Mouse (Mus musculus) lung, adult 2 months (tissue): ENCODE results near the gene Tex29. TPM values are rescaled to one million over a fixed set of nuclear protein-coding genes. Genes with fewer than 3 reads are reported as not detected.

Source experiments
- DNase-seq: peaks from one replicate; pipeline ENCODE4 v3.0.0; 2022
- H3K4me1 ChIP-seq: fragments of 200-500 bp; 2 replicates; pipeline ENCODE4 v1.6.1; 2011; ENCODE audit warnings: low read length; ENCODE audit not compliant: control insufficient read depth, insufficient read depth
- H3K4me3 ChIP-seq: fragments of 200-500 bp; replicated peaks from 2 replicates; pipeline ENCODE3; 2011; ENCODE audit warnings: low read depth, mild to moderate bottlenecking, control low read depth, low read length; ENCODE audit errors: extremely low read depth
- CTCF ChIP-seq: fragments of 200-500 bp; IDR thresholded peaks from 2 replicates; pipeline ENCODE4 v1.5.1; 2011; ENCODE audit warnings: mild to moderate bottlenecking, low read length, control low read depth; ENCODE audit not compliant: insufficient read depth
- POLR2A ChIP-seq: fragments of 200-500 bp; IDR thresholded peaks from 2 replicates; pipeline ENCODE4 v1.6.1; 2011; ENCODE audit warnings: low read depth, mild to moderate bottlenecking, control low read depth, low read length, borderline replicate concordance; ENCODE audit errors: extremely low read depth
- WGBS: fragments of 180-500 bp; shearing (Covaris S2); methylation state at CpG from one replicate; pipeline ENCODE4 v1.1.7; 2018; 5-methylcytosine and 5-hydroxymethylcytosine counted together
- polyA plus RNA-seq: library from polyadenylated mRNA; depleted of rRNA; stranded (reverse); fragments of >200 nt; gene quantifications from 2 replicates; pipeline ENCODE4 v1.2.3, GENCODE M21; 2012

The Tex29 gene
- polyA plus RNA-seq, 1 experiment: not detected

DNA sequence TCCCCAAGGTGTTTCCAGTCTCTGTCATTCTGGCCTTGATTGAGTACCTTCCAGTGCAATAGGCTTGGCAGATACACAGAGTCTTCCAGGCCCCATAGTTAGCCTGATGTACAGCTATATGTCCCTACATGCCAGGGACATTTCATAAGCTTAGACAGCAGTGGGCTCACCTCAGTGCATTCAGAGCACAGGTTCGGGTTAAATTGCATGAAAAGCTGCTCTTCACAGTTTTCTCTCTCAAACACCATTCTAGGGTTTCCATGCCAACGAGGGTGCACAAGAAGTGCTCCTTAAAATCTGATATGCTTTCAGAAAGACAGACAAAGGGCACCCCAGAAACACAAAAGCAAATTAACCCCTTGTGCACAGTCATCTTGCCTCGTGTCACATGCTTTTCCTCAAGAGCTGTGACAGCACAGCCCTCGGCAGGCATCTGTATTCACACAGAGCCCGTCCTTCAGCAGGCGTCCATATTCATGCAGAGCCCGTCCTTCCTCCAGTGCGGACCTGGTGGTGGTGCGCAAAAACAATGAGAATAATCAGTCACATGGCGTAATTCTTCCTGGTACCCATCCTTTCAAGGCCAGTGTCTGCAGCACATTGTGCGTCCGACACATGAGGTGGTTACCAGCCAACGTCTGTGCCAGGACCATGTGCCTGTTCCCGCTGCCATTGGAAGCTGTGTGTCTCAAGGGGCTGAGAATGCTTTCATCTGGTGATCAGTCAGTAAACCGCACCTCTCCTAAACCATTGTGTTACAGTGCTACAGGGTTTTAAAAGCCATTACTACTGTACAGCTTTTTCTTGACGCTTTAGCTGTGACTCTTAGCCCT lies 9.8 kb upstream of the Tex29 start:
- DNase-seq: no peak
- Histone ChIP-seq H3K4me1 (no peaks in the 10 kb centered on the region), H3K4me3 (no peak overlapping the region)
- 78% methylated on average over 16 of the region's 16 CpGs for WGBS
- TF ChIP-seq CTCF (no peak), POLR2A (no peak)

DNA sequence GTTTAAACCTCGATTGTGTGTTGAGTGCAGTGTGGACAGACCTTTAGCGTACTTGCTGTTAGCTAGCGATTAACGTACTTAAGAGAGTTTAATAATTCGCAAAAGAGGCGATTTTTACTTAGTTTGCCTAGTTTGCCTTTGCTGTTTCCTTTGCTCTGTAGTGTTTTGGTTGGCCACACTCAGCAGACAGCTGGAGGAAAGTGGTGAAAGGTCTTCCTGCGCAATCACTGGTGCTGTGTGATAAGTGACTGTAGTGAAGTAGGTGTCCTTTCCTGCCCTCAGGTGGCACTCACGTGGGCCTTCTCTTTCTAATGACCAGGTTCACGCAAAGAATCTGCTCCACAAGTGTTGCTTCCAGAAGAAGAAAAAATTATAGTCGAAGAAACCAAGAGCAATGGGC lies 9.1 kb upstream of the Tex29 start:
- 65% methylated on average over 10 of the region's 10 CpGs for WGBS
- H3K4me3 ChIP-seq: no peak overlapping the region
- DNase-seq: no peak
- H3K4me1 ChIP-seq: no peaks in the 10 kb centered on the region
- no peak for TF ChIP-seq CTCF
- TF ChIP-seq POLR2A: no peak

DNA sequence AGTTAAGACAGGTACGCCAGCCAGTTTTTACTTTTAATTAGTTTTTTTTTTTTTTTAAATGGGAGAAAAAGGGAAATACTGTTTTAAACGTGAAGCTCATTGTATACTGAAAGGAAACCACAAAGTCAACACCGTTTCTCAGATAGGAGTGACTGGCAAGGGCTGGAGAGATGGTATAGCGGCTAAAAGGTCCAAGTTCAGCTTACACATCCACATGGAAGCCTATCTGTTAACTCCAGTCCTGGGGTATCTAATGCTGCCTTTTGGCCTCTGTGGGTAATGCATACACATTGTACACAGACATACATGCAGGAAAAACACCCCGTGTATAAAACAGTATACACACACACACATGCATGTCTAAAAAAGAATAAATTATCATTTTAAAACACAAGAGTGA lies 8.3 kb upstream of the Tex29 start:
- H3K4me1 ChIP-seq: no peaks in the 10 kb centered on the region
- no peak overlapping the region for H3K4me3 ChIP-seq
- TF ChIP-seq CTCF (no peak), POLR2A (no peak)
- WGBS: 56% methylated on average over 5 of the region's 5 CpGs
- no peak for DNase-seq

DNA sequence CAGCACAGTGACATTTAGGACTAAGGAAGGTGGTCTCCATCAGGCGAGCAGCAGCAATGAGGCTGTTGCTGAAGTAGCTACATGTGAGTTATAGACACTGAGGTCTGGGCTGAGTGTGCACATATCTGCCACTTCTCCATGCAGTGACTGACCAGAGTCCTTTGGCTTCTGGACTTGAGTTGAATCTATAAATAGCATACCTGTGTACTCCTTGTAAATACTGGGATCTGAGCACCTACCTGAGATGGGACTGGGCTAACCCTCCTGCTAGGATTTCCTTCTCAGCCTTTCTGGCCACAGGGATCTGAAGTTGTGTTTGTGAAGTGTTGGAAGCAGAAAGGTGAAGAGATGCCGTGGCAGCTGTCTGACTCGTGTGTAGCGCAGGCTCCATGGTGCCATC lies 7.1 kb upstream of the Tex29 start:
- 88% methylated on average over 4 of the region's 4 CpGs for WGBS
- no peak overlapping the region for H3K4me3 ChIP-seq
- H3K4me1 ChIP-seq: no peaks in the 10 kb centered on the region
- no peak for TF ChIP-seq POLR2A
- TF ChIP-seq CTCF: no peak
- no peak for DNase-seq

DNA sequence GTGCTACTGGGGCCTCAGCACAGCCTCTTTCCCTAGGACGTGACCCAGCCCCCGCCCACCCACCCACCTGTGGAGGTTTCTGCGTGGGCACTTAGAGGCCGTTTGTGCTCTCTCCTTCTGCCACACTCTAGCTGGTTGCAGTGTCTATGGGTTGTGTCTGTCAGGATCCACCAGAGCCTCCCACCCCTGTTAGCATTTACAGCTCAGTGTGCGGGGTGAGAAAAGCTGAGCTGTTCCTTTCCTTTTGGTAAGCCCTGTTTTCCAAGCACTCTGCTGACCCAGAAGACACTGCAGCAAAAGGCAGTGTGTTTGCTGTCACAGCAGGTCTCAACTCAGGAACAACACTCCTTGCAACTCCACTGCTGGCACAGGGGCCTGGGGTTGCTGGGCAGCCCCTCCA lies 6.1 kb upstream of the Tex29 start:
- DNase-seq: no peak
- H3K4me1 ChIP-seq: no peaks in the 10 kb centered on the region
- TF ChIP-seq CTCF (no peak), POLR2A (no peak)
- WGBS: 82% methylated on average over 5 of the region's 5 CpGs
- no peak overlapping the region for H3K4me3 ChIP-seq

DNA sequence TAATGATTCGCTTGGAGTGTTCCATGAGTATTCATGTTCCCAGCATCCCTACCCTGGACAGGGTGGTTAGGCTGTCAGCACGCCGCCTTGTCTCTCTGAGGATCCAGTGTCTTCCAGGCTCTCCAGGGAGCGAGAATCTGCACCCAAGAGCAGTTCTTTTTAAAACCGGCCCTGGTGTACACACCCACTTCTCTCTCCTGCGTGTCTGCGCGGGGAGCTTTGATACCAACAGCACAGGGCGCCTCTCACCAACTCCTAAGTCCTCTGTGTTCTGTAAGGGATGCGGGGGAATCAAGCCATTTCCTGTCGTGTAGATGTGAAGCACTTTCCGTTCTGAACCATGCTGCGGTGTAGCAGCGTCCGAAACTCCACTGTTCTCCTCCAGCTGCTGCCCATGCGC lies 5.6 kb upstream of the Tex29 start:
- no peaks in the 10 kb centered on the region for H3K4me1 ChIP-seq

DNA sequence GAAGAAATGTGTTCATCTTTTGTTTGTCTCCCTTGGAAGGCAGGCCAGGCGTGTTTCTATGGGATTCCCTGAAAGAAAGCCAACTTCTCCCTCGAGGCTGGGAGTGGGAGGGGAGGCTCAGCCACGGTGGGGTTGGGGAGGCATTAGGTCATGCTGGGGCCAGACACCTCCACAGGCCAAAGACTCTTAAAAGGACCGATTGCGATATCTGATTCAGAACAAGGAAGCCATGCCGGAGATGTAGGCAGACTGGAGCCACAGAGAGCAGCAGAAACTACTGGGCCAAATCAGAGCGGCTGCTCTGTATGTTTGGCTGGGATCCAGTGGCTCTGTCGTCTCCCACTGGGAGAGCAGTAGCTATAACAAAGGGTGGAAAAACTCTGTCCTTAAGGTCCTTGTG lies 1.3 kb downstream of the Tex29 start:
- Histone ChIP-seq H3K4me3 (no peak overlapping the region), H3K4me1 (0 out of 2 replicates have a peak, but pooled peaks cover 3% of the 10 kb centered on the region)
- TF ChIP-seq POLR2A (no peak), CTCF (no peak)
- WGBS: 23% methylated on average over 8 of the region's 8 CpGs
- no peak for DNase-seq

More for the DNA sequence above, 5.6 kb upstream of the Tex29 start:
- WGBS: 91% methylated on average over 16 of the region's 16 CpGs
- no peak for DNase-seq
- H3K4me3 ChIP-seq: no peak overlapping the region
- TF ChIP-seq CTCF: no peak

DNA sequence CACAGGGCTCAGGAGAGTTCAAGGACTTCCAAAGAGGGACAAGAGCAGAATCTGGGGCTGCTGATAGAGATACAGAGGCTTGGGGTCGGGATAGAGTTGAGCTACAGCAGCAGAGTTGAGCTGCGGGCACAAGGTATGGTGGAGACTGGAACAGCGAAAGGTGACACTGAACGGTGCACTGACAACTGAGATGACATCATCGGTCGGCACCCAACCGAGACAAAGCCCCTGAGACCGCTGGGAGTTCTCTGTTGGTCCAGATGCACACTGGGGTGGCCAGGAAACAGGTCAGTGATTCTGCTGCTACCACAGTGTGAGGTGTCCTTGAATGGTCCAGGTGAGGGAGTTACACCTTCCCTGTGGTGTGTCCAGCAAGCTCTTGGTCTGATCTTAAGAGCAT lies 2.5 kb downstream of the Tex29 start:
- Histone ChIP-seq H3K4me1 (0 out of 2 replicates have a peak, but pooled peaks cover 3% of the 10 kb centered on the region), H3K4me3 (no peak overlapping the region)
- 73% methylated on average over 8 of the region's 8 CpGs for WGBS
- no peak for TF ChIP-seq CTCF
- no peak for DNase-seq

DNA sequence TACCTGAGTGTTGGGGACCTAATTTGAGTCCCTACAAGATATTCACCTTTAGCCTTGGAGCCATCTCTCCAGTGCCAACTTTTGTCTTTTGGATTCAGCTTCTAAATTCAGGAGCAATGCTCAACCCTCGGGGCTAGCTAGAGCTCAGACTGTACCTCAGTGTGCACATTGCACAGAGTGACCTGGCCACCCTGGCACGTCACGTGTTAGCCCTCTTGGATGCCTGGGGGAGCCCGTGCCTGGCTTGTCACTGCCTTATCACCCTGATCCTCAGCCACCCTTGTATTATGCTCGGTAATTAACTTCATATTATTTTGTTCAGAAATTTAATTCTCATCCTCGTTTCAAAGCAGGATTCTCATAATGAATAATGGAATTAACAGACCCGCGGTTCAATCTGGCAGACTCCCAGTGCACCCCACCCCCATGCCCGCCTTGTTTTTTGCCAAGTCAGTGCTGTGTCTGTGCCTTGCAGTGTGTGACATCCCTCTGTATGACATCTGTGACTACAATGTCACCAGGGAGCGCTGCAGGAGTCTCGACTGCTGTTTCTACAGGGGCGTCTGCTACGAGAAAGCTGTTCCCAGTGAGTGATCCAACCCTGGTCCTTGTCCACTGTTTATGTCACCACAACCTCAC lies 3.5 kb downstream of the Tex29 start:
- Histone ChIP-seq H3K4me3 (no peak overlapping the region), H3K4me1 (0 out of 2 replicates have a peak, but pooled peaks cover 3% of the 10 kb centered on the region)
- TF ChIP-seq POLR2A: no peak
- TF ChIP-seq CTCF: no peak
- 69% methylated on average over 13 of the region's 13 CpGs for WGBS
- DNase-seq: no peak

DNA sequence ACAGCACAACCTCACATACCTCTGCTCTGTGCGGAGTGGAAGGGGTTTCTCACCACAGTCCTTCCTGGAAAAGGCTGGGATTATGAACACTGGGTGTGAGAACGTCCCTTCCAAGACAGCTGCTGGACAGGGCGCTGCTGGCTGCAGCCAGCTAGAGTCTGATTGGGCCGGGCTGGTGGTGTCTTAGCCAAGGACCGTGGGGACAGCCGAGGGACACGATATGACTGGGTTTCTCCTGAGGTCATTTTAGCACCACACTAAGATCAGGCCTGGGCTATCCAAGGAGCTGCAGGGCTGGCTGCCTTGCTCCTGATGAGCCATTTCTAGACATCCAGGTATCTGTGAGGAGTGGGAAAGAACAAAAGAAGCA lies 4.0 kb downstream of the Tex29 start:
- TF ChIP-seq CTCF: no peak
- no peak for TF ChIP-seq POLR2A
- H3K4me3 ChIP-seq: no peak overlapping the region
- no peak for DNase-seq
- WGBS: 56% methylated on average over 7 of the region's 7 CpGs
- 0 out of 2 replicates have a peak, but pooled peaks cover 3% of the 10 kb centered on the region for H3K4me1 ChIP-seq
